ENCODE assay signal across 22 mouse cellular contexts in genomic region chr2:12126580-12126979, GRCm38 (mm10).
DNase-seq lines count a peak whose midpoint lies in the region; ATAC-seq and TF ChIP-seq lines count a peak whose summit lies in the region.
"Had no signal": no experiment of that assay in that cellular context is flagged by ENCODE, and none has a peak within 500 bp of the region (broad histone marks: within the 10 kb centered on the region; RNA-seq: fewer than 3 reads in every experiment).

No protein-coding gene starts in this region.

- ATAC-seq in intestine, embryonic 15.5 days, result peak; percentile 59
- ATAC-seq in intestine, postnatal 0 days, result no peak
- ATAC-seq in limb, embryonic 11.5 days (ENCODE audit: insufficient number of reproducible peaks, low FRiP score, low TSS enrichment, low read depth), result peak; percentile 21; the same call in 1 of the 2 replicates
- ATAC-seq in inflammation-experienced regulatory T-cells, adult 6 months, result no peak
- ATAC-seq: forebrain, embryonic 14.5 days had no signal

- H3K9me3 ChIP-seq in intestine, embryonic 15.5 days, result no peaks in the 10 kb centered on the region
- no peaks in the 10 kb centered on the region for H3K9me3 ChIP-seq in intestine, postnatal 0 days (ENCODE audit: control insufficient read depth)
- no peaks in the 10 kb centered on the region for H3K9me3 ChIP-seq in limb, embryonic 11.5 days (ENCODE audit: control insufficient read depth, low read length)
- H3K9me3 ChIP-seq in limb, embryonic 10.5 days (replicated peaks), result no peaks in the 10 kb centered on the region
- H3K9me3 ChIP-seq: embryonic facial prominence, embryonic 13.5 days; embryonic facial prominence, embryonic 15.5 days; forebrain, embryonic 10.5 days; forebrain, embryonic 12.5 days had no signal

- no peak overlapping the region for H3K27ac ChIP-seq in intestine, embryonic 15.5 days
- no peak overlapping the region for H3K27ac ChIP-seq in intestine, postnatal 0 days (ENCODE audit: low read depth, low read length)
- H3K27ac ChIP-seq in limb, embryonic 11.5 days (replicated peaks; ENCODE audit: low read depth, low read length), result no peak overlapping the region
- H3K27ac ChIP-seq in limb, embryonic 10.5 days, result no peak overlapping the region
- H3K27ac ChIP-seq: embryonic facial prominence, embryonic 13.5 days; embryonic facial prominence, embryonic 15.5 days; forebrain, embryonic 10.5 days; forebrain, embryonic 12.5 days had no signal

- H3K4me3 ChIP-seq in intestine, embryonic 15.5 days (replicated peaks), result no peak overlapping the region
- no peak overlapping the region for H3K4me3 ChIP-seq in intestine, postnatal 0 days (ENCODE audit: low read depth, low read length)
- H3K4me3 ChIP-seq in limb, embryonic 11.5 days (ENCODE audit: low read depth, low read length), result no peak overlapping the region
- H3K4me3 ChIP-seq in limb, embryonic 10.5 days, result no peak overlapping the region
- H3K4me3 ChIP-seq: embryonic facial prominence, embryonic 13.5 days; embryonic facial prominence, embryonic 15.5 days; erythroblast, embryonic 14.5 days; forebrain, embryonic 10.5 days; forebrain, embryonic 12.5 days had no signal

- no peaks in the 10 kb centered on the region for H3K36me3 ChIP-seq in intestine, embryonic 15.5 days
- no peaks in the 10 kb centered on the region for H3K36me3 ChIP-seq in intestine, postnatal 0 days (ENCODE audit: control insufficient read depth, insufficient read depth)
- no peaks in the 10 kb centered on the region for H3K36me3 ChIP-seq in limb, embryonic 11.5 days (ENCODE audit: control insufficient read depth, insufficient read depth, low read length)
- peaks cover 5% of the 10 kb centered on the region; the same call in 1 of the 2 replicates for H3K36me3 ChIP-seq in limb, embryonic 10.5 days
- H3K36me3 ChIP-seq: embryonic facial prominence, embryonic 15.5 days; forebrain, embryonic 10.5 days; forebrain, embryonic 12.5 days had no signal

- H3K4me1 ChIP-seq in intestine, embryonic 15.5 days (replicated peaks), result no peaks in the 10 kb centered on the region
- no peaks in the 10 kb centered on the region for H3K4me1 ChIP-seq in intestine, postnatal 0 days (replicated peaks; ENCODE audit: control insufficient read depth, insufficient read depth, low read length)
- no peaks in the 10 kb centered on the region for H3K4me1 ChIP-seq in limb, embryonic 11.5 days (ENCODE audit: control insufficient read depth, insufficient read depth, low read length)
- H3K4me1 ChIP-seq in limb, embryonic 10.5 days, result no peaks in the 10 kb centered on the region
- H3K4me1 ChIP-seq: embryonic facial prominence, embryonic 13.5 days; embryonic facial prominence, embryonic 15.5 days; forebrain, embryonic 10.5 days; forebrain, embryonic 12.5 days had no signal

- DNase-seq in limb, embryonic 11.5 days (ENCODE audit: low spot score), result no peak
- no peak for DNase-seq in limb, embryonic 10.5 days (ENCODE audit: low spot score)
- peak; percentile 18 for DNase-seq in forelimb bud, embryonic 11.5 days (ENCODE audit: low read depth, low spot score)
- DNase-seq: adrenal gland, adult 2 months; adrenal gland, postnatal 10 days; adrenal gland, postnatal 25 days; cerebellum, adult 11 months; cerebellum, adult 18-20 months; cerebellum, adult 8-10 months; cerebellum, adult 9-11 months; cerebellum, postnatal 14 days; cerebellum, postnatal 36 days; embryo, embryonic 11 days had no signal

- no peak overlapping the region for H3K9ac ChIP-seq in intestine, embryonic 15.5 days
- H3K9ac ChIP-seq in intestine, postnatal 0 days (ENCODE audit: low read depth, low read length), result no peak overlapping the region
- no peak overlapping the region for H3K9ac ChIP-seq in limb, embryonic 11.5 days (ENCODE audit: low read length)
- H3K9ac ChIP-seq: embryonic facial prominence, embryonic 13.5 days; embryonic facial prominence, embryonic 15.5 days; forebrain, embryonic 12.5 days had no signal

- no peaks in the 10 kb centered on the region for H3K27me3 ChIP-seq in intestine, embryonic 15.5 days (replicated peaks)
- H3K27me3 ChIP-seq in intestine, postnatal 0 days (replicated peaks; ENCODE audit: control insufficient read depth, insufficient read depth, low read length), result no peaks in the 10 kb centered on the region
- H3K27me3 ChIP-seq in limb, embryonic 11.5 days (ENCODE audit: control insufficient read depth, insufficient read depth, low read length), result no peaks in the 10 kb centered on the region
- H3K27me3 ChIP-seq in limb, embryonic 10.5 days (ENCODE audit: low read depth, poor library complexity, severe bottlenecking), result no peaks in the 10 kb centered on the region
- H3K27me3 ChIP-seq: embryonic facial prominence, embryonic 13.5 days; embryonic facial prominence, embryonic 15.5 days; forebrain, embryonic 12.5 days had no signal

- no peak for TF ChIP-seq CTCF in intestine, postnatal 0 days (IDR thresholded peaks at IDR 0.05; ENCODE audit: low read depth)

- H3K4me2 ChIP-seq in intestine, embryonic 15.5 days (replicated peaks), result no peak overlapping the region
- H3K4me2 ChIP-seq in intestine, postnatal 0 days (replicated peaks; ENCODE audit: low read depth), result no peak overlapping the region
- no peak overlapping the region for H3K4me2 ChIP-seq in limb, embryonic 11.5 days (ENCODE audit: low read depth, severe bottlenecking)
- H3K4me2 ChIP-seq: embryonic facial prominence, embryonic 13.5 days; embryonic facial prominence, embryonic 15.5 days; forebrain, embryonic 12.5 days had no signal

Comparison
In these comparisons a context has a peak if more than half of its experiments do, and no peak if none do; other contexts are left out.
1. ATAC-seq: peak in intestine, embryonic 15.5 days (single experiment) and limb, embryonic 11.5 days (single experiment); none in intestine, postnatal 0 days (single experiment) and inflammation-experienced regulatory T-cells, adult 6 months (single experiment).